Mouse (Mus musculus): ENCODE results near the gene Il31ra. TPM values are rescaled to one million over a fixed set of nuclear protein-coding genes. Genes with fewer than 3 reads are reported as not detected.

Il31ra gene
- polyA plus RNA-seq, 1 experiment from 2014 or later = not detected

GRCm38 (mm10) chr13:112553304-112553703 lies 40.9 kb downstream of the Il31ra start:
- no peak overlapping the region for H3K4me3 ChIP-seq
- no peaks in the 10 kb centered on the region for H3K4me1 ChIP-seq
- 92% methylated on average over 5 of the region's 5 CpGs for WGBS
- no peaks in the 10 kb centered on the region for H3K9me3 ChIP-seq
- ATAC-seq (ENCODE audit: low FRiP score, low read depth) = no peak
- no peak overlapping the region for H3K27ac ChIP-seq (replicated peaks)
- H3K9ac ChIP-seq (replicated peaks) = no peak overlapping the region
- H3K27me3 ChIP-seq = no peaks in the 10 kb centered on the region
- H3K4me2 ChIP-seq (replicated peaks) = no peak overlapping the region
- H3K36me3 ChIP-seq = no peaks in the 10 kb centered on the region

GRCm38 (mm10) chr13:112551641-112552548 lies 42.3 kb downstream of the Il31ra start:
- WGBS = 81% methylated on average over 7 of the region's 7 CpGs
- ATAC-seq (ENCODE audit: low FRiP score, low read depth) = no peak
- Histone ChIP-seq H3K27ac (replicated peaks) (no peak overlapping the region), H3K4me1 (no peaks in the 10 kb centered on the region), H3K4me3 (no peak overlapping the region), H3K27me3 (no peaks in the 10 kb centered on the region), H3K9ac (replicated peaks) (no peak overlapping the region), H3K4me2 (replicated peaks) (no peak overlapping the region), H3K36me3 (no peaks in the 10 kb centered on the region), H3K9me3 (no peaks in the 10 kb centered on the region)

- Histone ChIP-seq H3K27ac (replicated peaks) (no peak overlapping the region), H3K9me3 (no peaks in the 10 kb centered on the region), H3K27me3 (no peaks in the 10 kb centered on the region), H3K4me1 (no peaks in the 10 kb centered on the region), H3K9ac (replicated peaks) (no peak overlapping the region), H3K4me2 (replicated peaks) (no peak overlapping the region), H3K4me3 (no peak overlapping the region), H3K36me3 (no peaks in the 10 kb centered on the region)
- no peak for ATAC-seq (ENCODE audit: low FRiP score, low read depth)
- WGBS = 87% methylated on average over 10 of the region's 10 CpGs
These were observed 52.8 kb downstream of the Il31ra start for GRCm38 (mm10) chr13:112541223-112541975.

GRCm38 (mm10) chr13:112540616-112541015 lies 53.5 kb downstream of the Il31ra start:
- H3K9me3 ChIP-seq = no peaks in the 10 kb centered on the region
- WGBS = 80% methylated on average over 3 of the region's 3 CpGs
- H3K4me3 ChIP-seq = no peak overlapping the region
- no peak for ATAC-seq (ENCODE audit: low FRiP score, low read depth)
- H3K36me3 ChIP-seq = no peaks in the 10 kb centered on the region
- no peak overlapping the region for H3K4me2 ChIP-seq (replicated peaks)
- H3K4me1 ChIP-seq = no peaks in the 10 kb centered on the region
- H3K9ac ChIP-seq (replicated peaks) = no peak overlapping the region
- H3K27me3 ChIP-seq = no peaks in the 10 kb centered on the region
- H3K27ac ChIP-seq (replicated peaks) = no peak overlapping the region

GRCm38 (mm10) chr13:112537065-112537464 lies 57.1 kb downstream of the Il31ra start:
- no peak for ATAC-seq (ENCODE audit: low FRiP score, low read depth)
- Histone ChIP-seq H3K9ac (replicated peaks) (no peak overlapping the region), H3K27ac (replicated peaks) (no peak overlapping the region), H3K36me3 (no peaks in the 10 kb centered on the region), H3K27me3 (no peaks in the 10 kb centered on the region), H3K4me3 (no peak overlapping the region), H3K9me3 (no peaks in the 10 kb centered on the region), H3K4me2 (replicated peaks) (no peak overlapping the region), H3K4me1 (no peaks in the 10 kb centered on the region)
- WGBS = 91% methylated on average over 7 of the region's 7 CpGs

- no peak overlapping the region for H3K27ac ChIP-seq (replicated peaks)
- ATAC-seq (ENCODE audit: low FRiP score, low read depth) = no peak
- WGBS = 81% methylated on average over 4 of the region's 4 CpGs
- no peaks in the 10 kb centered on the region for H3K36me3 ChIP-seq
- no peaks in the 10 kb centered on the region for H3K9me3 ChIP-seq
- no peak overlapping the region for H3K9ac ChIP-seq (replicated peaks)
- no peak overlapping the region for H3K4me2 ChIP-seq (replicated peaks)
- H3K4me3 ChIP-seq = no peak overlapping the region
- H3K27me3 ChIP-seq = no peaks in the 10 kb centered on the region
- H3K4me1 ChIP-seq = no peaks in the 10 kb centered on the region
These were observed 57.5 kb downstream of the Il31ra start for GRCm38 (mm10) chr13:112536611-112537010.

- Histone ChIP-seq H3K27ac (replicated peaks) (no peak overlapping the region), H3K9ac (replicated peaks) (no peak overlapping the region), H3K4me1 (no peaks in the 10 kb centered on the region), H3K9me3 (no peaks in the 10 kb centered on the region), H3K36me3 (no peaks in the 10 kb centered on the region), H3K4me3 (no peak overlapping the region), H3K27me3 (no peaks in the 10 kb centered on the region), H3K4me2 (replicated peaks) (no peak overlapping the region)
- WGBS = 75% methylated on average over 9 of the region's 9 CpGs
- no peak for ATAC-seq (ENCODE audit: low FRiP score, low read depth)
These were observed 60.6 kb downstream of the Il31ra start for GRCm38 (mm10) chr13:112533556-112533955.

GRCm38 (mm10) chr13:112532235-112532634 lies 61.9 kb downstream of the Il31ra start:
- ATAC-seq (ENCODE audit: low FRiP score, low read depth) = no peak
- H3K9me3 ChIP-seq = no peaks in the 10 kb centered on the region
- H3K36me3 ChIP-seq = no peaks in the 10 kb centered on the region
- no peak overlapping the region for H3K4me2 ChIP-seq (replicated peaks)
- no peak overlapping the region for H3K4me3 ChIP-seq
- no peaks in the 10 kb centered on the region; the same call in 1 of the 2 replicates for H3K27me3 ChIP-seq
- H3K9ac ChIP-seq (replicated peaks) = no peak overlapping the region
- H3K4me1 ChIP-seq = no peaks in the 10 kb centered on the region
- no peak overlapping the region for H3K27ac ChIP-seq (replicated peaks)
- WGBS = 83% methylated on average over 6 of the region's 6 CpGs

- 40% methylated on average over 3 of the region's 3 CpGs for WGBS
These were observed 64.3 kb downstream of the Il31ra start for GRCm38 (mm10) chr13:112529893-112530292.

GRCm38 (mm10) chr13:112527186-112527585 lies 67.0 kb downstream of the Il31ra start:
- no peak for ATAC-seq (ENCODE audit: low FRiP score, low read depth)
- H3K4me2 ChIP-seq (replicated peaks) = no peak overlapping the region
- no peaks in the 10 kb centered on the region for H3K9me3 ChIP-seq
- H3K27me3 ChIP-seq = no peaks in the 10 kb centered on the region; the same call in 1 of the 2 replicates
- WGBS = 52% methylated on average over 1 of the region's 1 CpGs
- H3K4me3 ChIP-seq = no peak overlapping the region
- H3K27ac ChIP-seq (replicated peaks) = no peak overlapping the region
- no peaks in the 10 kb centered on the region for H3K4me1 ChIP-seq
- H3K9ac ChIP-seq (replicated peaks) = no peak overlapping the region
- no peaks in the 10 kb centered on the region for H3K36me3 ChIP-seq

More at GRCm38 (mm10) chr13:112529893-112530292, 64.3 kb downstream of the Il31ra start:
- no peaks in the 10 kb centered on the region for H3K4me1 ChIP-seq
- no peak overlapping the region for H3K4me2 ChIP-seq (replicated peaks)
- H3K4me3 ChIP-seq = no peak overlapping the region
- no peaks in the 10 kb centered on the region for H3K9me3 ChIP-seq
- ATAC-seq (ENCODE audit: low FRiP score, low read depth) = no peak
- H3K9ac ChIP-seq (replicated peaks) = no peak overlapping the region
- no peaks in the 10 kb centered on the region; the same call in 1 of the 2 replicates for H3K27me3 ChIP-seq
- H3K36me3 ChIP-seq = no peaks in the 10 kb centered on the region
- H3K27ac ChIP-seq (replicated peaks) = no peak overlapping the region

GRCm38 (mm10) chr13:112523346-112523970 lies 70.7 kb downstream of the Il31ra start:
- no peak for ATAC-seq (ENCODE audit: low FRiP score, low read depth)
- Histone ChIP-seq H3K4me2 (replicated peaks) (no peak overlapping the region), H3K4me1 (no peaks in the 10 kb centered on the region), H3K27me3 (no peaks in the 10 kb centered on the region; the same call in 1 of the 2 replicates), H3K9ac (replicated peaks) (no peak overlapping the region), H3K4me3 (no peak overlapping the region), H3K36me3 (no peaks in the 10 kb centered on the region), H3K9me3 (0 out of 2 replicates have a peak, but pooled peaks cover 2% of the 10 kb centered on the region), H3K27ac (replicated peaks) (no peak overlapping the region)
- WGBS = 93% methylated on average over 10 of the region's 10 CpGs

GRCm38 (mm10) chr13:112522896-112523295 lies 71.3 kb downstream of the Il31ra start:
- H3K9ac ChIP-seq (replicated peaks) = no peak overlapping the region
- no peak for ATAC-seq (ENCODE audit: low FRiP score, low read depth)
- no peak overlapping the region for H3K27ac ChIP-seq (replicated peaks)
- no peaks in the 10 kb centered on the region for H3K27me3 ChIP-seq
- H3K4me2 ChIP-seq (replicated peaks) = no peak overlapping the region
- no peak overlapping the region for H3K4me3 ChIP-seq
- H3K9me3 ChIP-seq = 0 out of 2 replicates have a peak, but pooled peaks cover 7% of the 10 kb centered on the region
- H3K36me3 ChIP-seq = no peaks in the 10 kb centered on the region
- no peaks in the 10 kb centered on the region for H3K4me1 ChIP-seq
- 81% methylated on average over 3 of the region's 3 CpGs for WGBS
